Mouse (Mus musculus) hindbrain, postnatal 0 days (tissue): ENCODE results near the gene Ankrd7. TPM values are rescaled to one million over a fixed set of nuclear protein-coding genes. Genes with fewer than 3 reads are reported as not detected.

Experiments used
- ATAC-seq: fragments of 200-750 bp; cut with Nextera tagmentation; 2 replicates; pipeline ENCODE4 v1.8.0; 2017; ENCODE audit warnings: mild to moderate bottlenecking, moderate TSS enrichment, moderate library complexity
- DNase-seq: peaks from one replicate; pipeline ENCODE4 v3.0.0-alpha.2; 2015; ENCODE audit warnings: low spot score
- H3K27ac ChIP-seq: fragments of 300-500 bp; sonication (generic); 2 replicates; pipeline ENCODE4 v1.5.1; 2014; ENCODE audit warnings: mild to moderate bottlenecking
- H3K27me3 ChIP-seq: fragments of 300-500 bp; sonication (generic); 2 replicates; pipeline ENCODE4 v1.6.1; 2014; ENCODE audit warnings: low read length, mixed read lengths; ENCODE audit not compliant: insufficient read depth
- H3K36me3 ChIP-seq: fragments of 300-500 bp; sonication (generic); 2 replicates; pipeline ENCODE4 v1.6.1; 2014; ENCODE audit warnings: low read length, mixed read lengths; ENCODE audit not compliant: insufficient read depth
- H3K4me1 ChIP-seq: fragments of 300-500 bp; sonication (generic); 2 replicates; pipeline ENCODE4 v1.6.1; 2014; ENCODE audit warnings: antibody characterized with exemption, low read length, mixed read lengths; ENCODE audit not compliant: insufficient read depth
- H3K4me2 ChIP-seq: fragments of 300-500 bp; sonication (generic); 2 replicates; pipeline ENCODE4 v1.6.1; 2014; ENCODE audit warnings: low read depth, mild to moderate bottlenecking, low read length, moderate library complexity, mixed read lengths
- H3K4me3 ChIP-seq: fragments of 300-500 bp; sonication (generic); 2 replicates; pipeline ENCODE4 v1.5.1; 2014; ENCODE audit warnings: low read length
- H3K9ac ChIP-seq: fragments of 300-500 bp; sonication (generic); replicated peaks from 2 replicates; pipeline ENCODE4 v1.6.1; 2014; ENCODE audit warnings: mild to moderate bottlenecking, low read length, moderate library complexity, mixed read lengths
- H3K9me3 ChIP-seq: fragments of 300-500 bp; sonication (generic); 2 replicates; pipeline ENCODE4 v1.6.1; 2016; ENCODE audit warnings: low read length, mixed read lengths
- CTCF ChIP-seq: IDR thresholded peaks from 2 replicates; pipeline ENCODE4 v1.5.1; 2016; ENCODE audit warnings: antibody characterized with exemption, control low read depth, low read depth
- WGBS: fragments of 180-500 bp; shearing (Covaris S2); extraction: QIAGEN DNeasy Blood & Tissue Kit; methylation state at CpG from one replicate; pipeline ENCODE4 v1.1.7; 2014; 5-methylcytosine and 5-hydroxymethylcytosine counted together
- polyA plus RNA-seq: library from polyadenylated mRNA; unstranded; fragments of >200 nt; fragmentation: Nextera tagmentation; extraction: Ambion mirVana; gene quantifications from 2 replicates; pipeline ENCODE4 v1.2.1, GENCODE M21; 2015
- total RNA-seq: library from RNA; depleted of rRNA; stranded (reverse); fragments of >200 nt; gene quantifications from 2 replicates; pipeline ENCODE4 v1.2.3, GENCODE M21; 2014; rRNA removed

Ankrd7 gene
- total and polyA plus RNA-seq, 2 experiments from 2014 or later = not detected

DNA sequence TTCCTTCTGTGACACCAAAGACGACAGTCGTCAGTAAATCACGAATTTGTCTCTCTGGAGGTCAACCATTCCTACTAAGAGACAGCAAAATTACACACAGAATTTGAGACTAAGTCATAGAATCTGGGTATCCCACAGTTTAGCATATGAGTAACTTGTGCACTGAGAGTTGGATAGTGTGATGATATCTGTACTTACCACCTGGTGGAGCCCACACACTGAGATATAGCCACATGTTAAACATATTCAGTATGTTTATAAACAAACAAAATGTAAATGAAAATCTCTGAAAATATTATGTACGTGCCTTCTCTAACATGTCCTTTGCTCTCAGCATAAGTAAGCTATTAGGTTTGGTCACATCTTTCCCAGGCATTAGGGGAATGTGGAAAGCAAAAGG lies 47.1 kb downstream of the Ankrd7 start:
- Histone ChIP-seq H3K27me3 (no peaks in the 10 kb centered on the region), H3K4me2 (no peak overlapping the region), H3K4me1 (no peaks in the 10 kb centered on the region), H3K27ac (no peak overlapping the region), H3K36me3 (no peaks in the 10 kb centered on the region), H3K9me3 (no peaks in the 10 kb centered on the region), H3K4me3 (no peak overlapping the region), H3K9ac (no peak overlapping the region)
- ATAC-seq (no peak), DNase-seq (peak; percentile 63)
- TF ChIP-seq CTCF = peak; percentile 60
- 80% methylated on average over 4 of the region's 4 CpGs for WGBS

DNA sequence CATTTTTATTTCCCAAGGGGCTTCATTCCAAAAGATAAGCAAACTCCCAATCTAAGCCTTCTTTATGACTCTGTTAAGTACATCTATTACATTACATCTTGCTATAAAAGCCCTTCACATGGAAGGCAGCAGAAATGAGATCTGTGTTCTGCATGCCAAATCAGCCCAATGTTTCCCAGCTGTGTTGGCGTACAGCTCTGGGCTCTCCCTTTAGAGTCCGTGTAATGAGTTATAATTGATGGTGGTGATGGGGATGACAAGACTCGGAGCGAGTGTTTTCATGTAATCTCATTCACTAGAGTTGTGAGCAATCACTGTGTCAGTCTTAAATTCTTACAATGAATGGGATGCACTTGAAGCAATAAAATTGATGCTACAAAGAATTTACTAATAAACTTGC lies 49.9 kb downstream of the Ankrd7 start:
- no peak overlapping the region for H3K4me3 ChIP-seq
- WGBS = 41% methylated on average over 4 of the region's 4 CpGs
- no peaks in the 10 kb centered on the region for H3K9me3 ChIP-seq
- DNase-seq (peak; percentile 32), ATAC-seq (no peak)
- H3K27ac ChIP-seq = no peak overlapping the region
- H3K27me3 ChIP-seq = no peaks in the 10 kb centered on the region
- H3K4me1 ChIP-seq = no peaks in the 10 kb centered on the region
- no peak overlapping the region for H3K9ac ChIP-seq
- no peak overlapping the region for H3K4me2 ChIP-seq
- H3K36me3 ChIP-seq = no peaks in the 10 kb centered on the region
- TF ChIP-seq CTCF = no peak

DNA sequence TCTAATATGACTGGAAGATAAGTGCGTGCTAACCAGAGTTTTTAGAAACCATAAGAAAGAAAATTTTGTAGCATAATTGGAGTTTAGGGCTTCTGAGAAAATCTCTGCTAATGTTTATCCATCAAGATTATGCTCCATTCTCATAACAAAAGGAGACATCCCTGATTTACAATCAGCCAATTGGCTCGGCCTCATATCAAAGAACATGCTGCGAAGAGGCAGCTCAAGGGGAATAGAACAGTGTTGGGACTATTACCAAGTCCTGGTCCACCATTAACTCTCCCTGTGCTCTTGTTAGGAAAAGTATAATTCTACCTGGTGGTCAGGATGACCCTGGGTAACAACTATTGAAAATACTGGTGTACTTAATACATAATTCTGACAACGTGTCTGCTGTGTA lies 50.4 kb downstream of the Ankrd7 start:
- no peaks in the 10 kb centered on the region for H3K36me3 ChIP-seq
- no peak overlapping the region for H3K4me3 ChIP-seq
- no peak overlapping the region for H3K27ac ChIP-seq
- no peaks in the 10 kb centered on the region for H3K27me3 ChIP-seq
- ATAC-seq = no peak
- H3K4me2 ChIP-seq = no peak overlapping the region
- no peak for DNase-seq
- H3K9me3 ChIP-seq = no peaks in the 10 kb centered on the region
- H3K4me1 ChIP-seq = no peaks in the 10 kb centered on the region
- 84% methylated on average over 4 of the region's 4 CpGs for WGBS
- no peak for TF ChIP-seq CTCF
- no peak overlapping the region for H3K9ac ChIP-seq

Other genes with a start within 250 kb of the Ankrd7 start
- gene Lsm8, start 17.7 kb upstream of the Ankrd7 start, total RNA-seq = 36.5 and 41.3 TPM in 2 replicates
- 86.5 and 93.8 TPM in 2 replicates for gene Lsm8, start 17.7 kb upstream of the Ankrd7 start, polyA plus RNA-seq